Mouse (Mus musculus): ENCODE measurements at regions not wholly inside any gene's neighbourhood (a gene's known extent, or its start where the extent isn't known, plus 50 kb on each side); places are given as distances from the start of the nearest gene placed in this dataset.

DNA sequence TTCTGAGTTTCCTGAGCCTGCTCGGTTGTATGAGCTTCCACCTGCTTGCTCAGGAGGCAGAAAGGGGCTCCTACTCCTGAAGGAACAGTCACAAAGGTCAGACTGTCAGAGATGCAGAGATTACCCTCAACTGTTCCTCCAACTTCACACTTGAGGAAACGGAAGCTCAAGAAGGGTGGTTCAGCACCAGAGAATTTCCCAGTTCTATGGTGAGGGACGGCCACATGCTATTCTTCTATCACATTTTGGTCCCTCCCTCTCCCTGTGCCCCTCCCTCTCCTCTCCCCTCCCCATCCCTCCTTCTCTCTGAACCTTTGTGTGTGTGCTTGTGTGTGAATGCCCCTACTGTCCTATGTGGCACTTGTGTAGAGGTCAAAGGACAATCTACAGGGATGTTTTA, 386.0 kb downstream of the Rps24 start:
- ATAC-seq (replicated peaks; ENCODE audit: low FRiP score, low TSS enrichment, poor library complexity, severe bottlenecking): no peak

DNA sequence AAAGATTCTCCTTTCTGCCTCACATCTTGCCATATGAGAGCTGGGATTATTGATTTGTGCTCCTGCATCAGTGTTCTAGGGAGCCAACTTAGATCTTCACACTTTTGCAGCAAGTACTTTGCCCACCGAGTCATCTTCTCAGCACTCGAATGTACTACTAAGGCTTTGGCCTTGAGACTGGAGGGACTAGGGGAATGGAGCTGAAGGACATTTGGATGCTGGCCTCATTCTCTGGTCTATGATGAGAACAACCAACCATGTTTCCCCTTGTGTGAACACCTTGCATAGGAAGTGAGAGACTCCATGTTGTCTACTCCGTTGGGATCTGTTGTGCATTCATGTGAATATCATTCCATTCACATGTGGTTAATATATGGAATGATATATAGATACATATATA, 386.5 kb downstream of the Rps24 start:
- ATAC-seq (replicated peaks; ENCODE audit: low FRiP score, low TSS enrichment, poor library complexity, severe bottlenecking): no peak

- no peak for ATAC-seq (replicated peaks; ENCODE audit: low FRiP score, low TSS enrichment, poor library complexity, severe bottlenecking)
Measured at GRCm38 (mm10) chr14:24874426-24875155, 387.7 kb downstream of the Rps24 start.

GRCm38 (mm10) chr14:24875156-24875545, 388.2 kb downstream of the Rps24 start:
- ATAC-seq (replicated peaks; ENCODE audit: low FRiP score, low TSS enrichment, poor library complexity, severe bottlenecking): no peak

GRCm38 (mm10) chr14:24875934-24876333, 389.0 kb downstream of the Rps24 start:
- ATAC-seq (replicated peaks; ENCODE audit: low FRiP score, low TSS enrichment, poor library complexity, severe bottlenecking): no peak

GRCm38 (mm10) chr14:24876508-24876907, 389.6 kb downstream of the Rps24 start:
- ATAC-seq (replicated peaks; ENCODE audit: low FRiP score, low TSS enrichment, poor library complexity, severe bottlenecking): no peak

GRCm38 (mm10) chr14:24877853-24878252, 390.9 kb downstream of the Rps24 start:
- no peak for ATAC-seq (replicated peaks; ENCODE audit: low FRiP score, low TSS enrichment, poor library complexity, severe bottlenecking)

DNA sequence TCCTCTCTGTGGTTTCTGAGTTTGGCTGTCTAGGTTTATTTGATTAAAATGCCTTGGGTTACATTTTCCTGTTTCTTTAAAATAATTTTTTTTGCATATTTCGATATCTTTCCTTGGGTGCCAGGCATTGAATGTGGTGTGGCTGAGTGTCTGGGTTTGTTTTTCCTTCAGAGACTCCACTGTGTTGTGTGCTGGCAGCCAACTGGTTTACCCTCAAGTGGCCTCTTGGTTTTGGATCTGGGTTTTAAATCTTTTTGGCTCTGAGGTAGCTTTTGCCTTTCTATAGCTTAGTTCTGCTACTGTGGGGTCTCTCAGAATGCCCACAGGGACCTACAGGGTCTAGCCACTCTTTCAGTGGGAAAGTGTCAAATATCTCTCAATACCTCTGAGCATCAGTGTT, 399.2 kb downstream of the Rps24 start:
- ATAC-seq (replicated peaks; ENCODE audit: low FRiP score, low TSS enrichment, poor library complexity, severe bottlenecking): no peak

DNA sequence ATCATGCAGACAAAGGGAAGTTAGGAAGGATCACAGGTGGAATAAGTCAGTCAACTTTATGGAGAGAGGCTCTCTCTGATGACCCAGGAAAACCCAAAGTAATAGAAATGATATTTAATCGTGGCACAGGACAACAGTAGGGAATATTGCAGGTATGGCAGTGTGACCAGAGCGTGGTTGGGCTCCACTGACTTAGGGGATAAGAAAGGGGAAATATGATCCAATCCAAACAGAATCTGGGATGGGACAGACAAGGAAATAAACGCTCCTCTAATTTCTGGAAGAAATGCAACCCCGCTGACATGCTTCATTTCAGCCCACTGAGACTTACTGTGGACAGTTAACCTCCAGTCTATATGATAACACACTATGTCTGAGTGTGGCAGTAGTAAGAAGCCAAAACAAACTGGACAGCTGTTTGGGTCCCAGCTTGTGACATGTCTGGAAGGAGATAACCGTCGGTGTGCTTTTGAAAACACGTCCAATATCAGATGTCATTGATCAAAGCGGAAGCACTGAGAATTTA, 400.0 kb downstream of the Rps24 start:
- ATAC-seq (replicated peaks; ENCODE audit: low FRiP score, low TSS enrichment, poor library complexity, severe bottlenecking): no peak

DNA sequence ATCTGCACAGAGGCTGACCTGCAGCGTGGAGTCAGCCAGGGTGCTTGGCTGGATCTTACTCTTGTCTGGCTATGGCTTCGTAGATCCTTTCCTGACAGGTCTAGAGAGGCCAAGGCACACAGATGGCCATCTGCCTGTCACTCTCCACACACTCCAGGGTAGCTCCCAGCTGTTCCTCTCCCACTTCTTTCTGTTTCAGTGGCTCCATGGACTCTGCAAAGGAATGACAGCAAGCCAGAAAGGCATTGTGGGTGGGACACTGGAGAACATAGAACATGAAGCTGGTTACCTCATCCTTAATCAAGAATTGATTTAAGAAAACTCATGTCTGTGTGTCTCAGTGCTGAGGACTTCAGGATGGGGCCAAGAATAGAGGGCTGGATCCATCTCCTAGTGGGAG, 403.9 kb downstream of the Rps24 start:
- no peak for ATAC-seq (replicated peaks; ENCODE audit: low FRiP score, low TSS enrichment, poor library complexity, severe bottlenecking)

- ATAC-seq (replicated peaks; ENCODE audit: low FRiP score, low TSS enrichment, poor library complexity, severe bottlenecking): no peak
Measured at GRCm38 (mm10) chr14:24895196-24895595, 408.3 kb downstream of the Rps24 start.

GRCm38 (mm10) chr14:24896681-24897080, 409.8 kb downstream of the Rps24 start:
- no peak for ATAC-seq (replicated peaks; ENCODE audit: low FRiP score, low TSS enrichment, poor library complexity, severe bottlenecking)

GRCm38 (mm10) chr14:24900501-24901179, 413.7 kb downstream of the Rps24 start:
- ATAC-seq (replicated peaks; ENCODE audit: low FRiP score, low TSS enrichment, poor library complexity, severe bottlenecking): no peak

GRCm38 (mm10) chr14:24901726-24902125, 414.8 kb downstream of the Rps24 start:
- ATAC-seq (replicated peaks; ENCODE audit: low FRiP score, low TSS enrichment, poor library complexity, severe bottlenecking): no peak

GRCm38 (mm10) chr14:24902870-24903269, 415.9 kb downstream of the Rps24 start:
- no peak for ATAC-seq (replicated peaks; ENCODE audit: low FRiP score, low TSS enrichment, poor library complexity, severe bottlenecking)

- no peak for ATAC-seq (replicated peaks; ENCODE audit: low FRiP score, low TSS enrichment, poor library complexity, severe bottlenecking)
Measured at GRCm38 (mm10) chr14:24904712-24905111, 417.8 kb downstream of the Rps24 start.

GRCm38 (mm10) chr14:24906916-24907315, 420.0 kb downstream of the Rps24 start:
- no peak for ATAC-seq (replicated peaks; ENCODE audit: low FRiP score, low TSS enrichment, poor library complexity, severe bottlenecking)

- ATAC-seq (replicated peaks; ENCODE audit: low FRiP score, low TSS enrichment, poor library complexity, severe bottlenecking): no peak
Measured at GRCm38 (mm10) chr14:24908377-24908776, 421.5 kb downstream of the Rps24 start.

DNA sequence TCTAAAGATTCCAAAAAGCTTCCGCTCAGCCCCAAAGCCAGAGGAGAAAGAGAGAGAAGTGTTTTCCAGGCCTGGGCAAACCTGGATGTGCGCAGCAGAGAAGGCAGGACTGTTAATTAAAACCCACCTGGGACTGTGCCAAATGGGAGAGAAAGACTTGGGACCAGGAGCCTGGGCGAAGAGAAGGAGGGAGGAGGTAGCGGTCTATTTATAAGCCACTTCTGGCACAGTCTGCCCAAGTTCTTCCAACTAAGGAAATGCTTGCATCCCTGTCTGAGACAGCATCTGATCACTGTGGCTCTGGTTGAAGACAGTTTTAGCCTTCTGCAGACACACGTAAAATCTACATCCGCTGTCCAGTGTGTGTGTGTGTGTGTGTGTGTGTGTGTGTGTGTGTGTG, 424.7 kb downstream of the Rps24 start:
- no peak for ATAC-seq (replicated peaks; ENCODE audit: low FRiP score, low TSS enrichment, poor library complexity, severe bottlenecking)

- ATAC-seq (replicated peaks; ENCODE audit: low FRiP score, low TSS enrichment, poor library complexity, severe bottlenecking): no peak
Measured at GRCm38 (mm10) chr14:24919056-24919455, 432.1 kb downstream of the Rps24 start.

DNA sequence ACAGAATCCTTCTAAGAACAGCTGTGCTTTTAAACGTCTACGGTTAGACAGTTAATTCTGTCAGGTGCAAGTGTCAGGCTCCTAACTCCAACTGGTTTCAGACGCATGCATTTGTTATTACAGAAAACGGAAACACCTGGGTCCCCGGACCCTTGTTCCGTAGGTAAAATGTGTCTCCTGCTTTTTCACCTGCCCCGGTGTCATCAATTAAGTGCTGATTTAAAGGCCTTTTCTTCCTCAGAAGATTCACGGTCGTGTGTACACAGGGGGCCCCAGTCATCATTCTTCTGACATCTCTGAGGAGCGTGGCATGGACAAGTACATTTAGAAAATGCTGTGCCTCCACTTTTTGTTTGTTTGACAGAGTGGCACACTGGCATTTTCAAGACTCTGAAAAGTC, 435.1 kb downstream of the Rps24 start:
- ATAC-seq (replicated peaks; ENCODE audit: low FRiP score, low TSS enrichment, poor library complexity, severe bottlenecking): no peak
